Mouse (Mus musculus): ENCODE data around the gene Ext2. TPM values are rescaled to one million over a fixed set of nuclear protein-coding genes. Genes with fewer than 3 reads are reported as not detected.

The Ext2 gene
- polyA plus RNA-seq, 1 experiment from 2014 or later = 70.8 TPM

DNA sequence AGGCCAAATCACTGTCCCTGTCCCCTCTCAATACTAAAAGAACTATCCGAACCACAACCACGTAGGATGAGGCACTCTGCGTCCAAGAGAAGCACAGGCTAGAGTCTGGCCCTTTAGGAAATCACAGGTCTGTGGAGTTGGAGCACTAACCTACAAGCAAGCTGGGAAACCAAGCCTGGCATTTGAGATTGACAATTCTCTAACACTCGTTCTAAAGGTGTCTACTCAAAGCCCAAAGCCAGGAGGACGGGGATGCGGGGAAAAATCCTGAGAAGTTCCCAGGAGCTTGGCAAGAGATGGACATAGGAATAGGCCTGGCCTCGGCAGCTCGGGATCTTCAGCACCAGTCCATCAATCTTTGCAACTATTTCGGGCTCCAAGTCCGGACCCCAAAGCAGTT lies 177.2 kb downstream of the Ext2 start:
- Histone ChIP-seq H3K9me3 (ENCODE audit: control insufficient read depth, low read length) (no peaks in the 10 kb centered on the region), H3K4me3 (ENCODE audit: control insufficient read depth in 1 of 2, insufficient read depth in 1 of 2, low read depth in 1 of 2, low read length in 2 of 2) (no peak overlapping the region)
- WGBS = 38% methylated on average over 10 of the region's 10 CpGs

DNA sequence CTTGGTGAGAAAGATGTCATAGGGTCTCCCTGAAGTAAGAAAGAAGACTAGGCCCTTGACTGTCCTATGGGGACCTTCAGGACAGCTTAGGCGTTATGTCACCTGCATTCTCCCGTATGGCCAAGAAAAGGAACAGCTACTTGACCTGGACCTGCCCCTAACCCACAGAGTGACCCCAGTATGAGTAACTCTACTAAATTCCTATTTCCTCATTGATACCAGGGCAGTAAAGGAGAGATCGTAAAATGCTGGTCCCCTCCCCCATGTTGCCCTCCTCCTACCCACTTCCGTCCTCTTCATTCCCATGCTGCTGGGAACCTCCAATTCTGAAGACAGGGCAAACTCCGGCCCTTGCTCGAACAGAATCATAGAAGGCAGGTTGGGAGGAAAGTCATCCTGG lies 177.6 kb downstream of the Ext2 start:
- H3K4me2 ChIP-seq (ENCODE audit: low read length) = no peak overlapping the region
- no peak for ATAC-seq (ENCODE audit: insufficient number of reproducible peaks, insufficient read depth, low FRiP score, low read depth)
- H3K9ac ChIP-seq (ENCODE audit: low read length) = no peak overlapping the region
- WGBS = 49% methylated on average over 6 of the region's 6 CpGs
- no peaks in the 10 kb centered on the region for H3K36me3 ChIP-seq (ENCODE audit: control insufficient read depth, insufficient read depth, low read length)
- H3K4me1 ChIP-seq (ENCODE audit: control insufficient read depth in 2 of 2, insufficient read depth in 2 of 2, low read length in 2 of 2) = peaks cover 13 to 30% of the 10 kb centered on the region in 2 experiments
- no peak overlapping the region for H3K4me3 ChIP-seq (ENCODE audit: control insufficient read depth in 1 of 2, insufficient read depth in 1 of 2, low read depth in 1 of 2, low read length in 2 of 2)
- no peak overlapping the region for H3K27ac ChIP-seq (replicated peaks in 1 of 2; ENCODE audit: control insufficient read depth in 1 of 2, insufficient read depth in 1 of 2, low read depth in 2 of 2, low read length in 2 of 2)
- no peaks in the 10 kb centered on the region for H3K9me3 ChIP-seq (ENCODE audit: control insufficient read depth, low read length)
- peaks cover 93% of the 10 kb centered on the region for H3K27me3 ChIP-seq (ENCODE audit: control insufficient read depth, insufficient read depth, low read length)

More for the DNA sequence above, 177.2 kb downstream of the Ext2 start:
- no peak overlapping the region for H3K4me2 ChIP-seq (ENCODE audit: low read length)
- H3K9ac ChIP-seq (ENCODE audit: low read length) = no peak overlapping the region
- peaks cover 13 to 30% of the 10 kb centered on the region in 2 experiments for H3K4me1 ChIP-seq (ENCODE audit: control insufficient read depth in 2 of 2, insufficient read depth in 2 of 2, low read length in 2 of 2)
- H3K36me3 ChIP-seq (ENCODE audit: control insufficient read depth, insufficient read depth, low read length) = no peaks in the 10 kb centered on the region
- peaks cover 93% of the 10 kb centered on the region for H3K27me3 ChIP-seq (ENCODE audit: control insufficient read depth, insufficient read depth, low read length)
- ATAC-seq (ENCODE audit: insufficient number of reproducible peaks, insufficient read depth, low FRiP score, low read depth) = no peak
- H3K27ac ChIP-seq (replicated peaks in 1 of 2; ENCODE audit: control insufficient read depth in 1 of 2, insufficient read depth in 1 of 2, low read depth in 2 of 2, low read length in 2 of 2) = no peak overlapping the region

DNA sequence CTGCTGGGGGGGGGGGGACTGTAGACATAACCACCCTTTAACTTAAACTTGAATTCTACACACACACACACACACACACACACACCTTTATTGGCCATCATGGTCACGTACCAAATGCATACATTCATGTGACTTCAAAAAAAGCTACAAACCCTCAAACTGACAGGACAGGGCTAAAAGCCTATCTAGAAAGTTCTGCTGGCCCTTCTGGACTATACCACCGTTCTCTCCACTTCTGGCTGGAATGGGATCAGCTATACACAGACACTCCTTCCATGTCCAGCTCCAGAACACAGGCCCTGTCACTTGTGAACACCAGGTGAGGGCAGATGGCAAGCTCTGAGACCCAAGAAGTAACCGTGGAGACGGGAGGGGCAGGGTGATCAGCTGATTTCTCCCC lies 178.1 kb downstream of the Ext2 start:
- no peak for ATAC-seq (ENCODE audit: insufficient number of reproducible peaks, insufficient read depth, low FRiP score, low read depth)
- Histone ChIP-seq H3K4me1 (ENCODE audit: control insufficient read depth in 2 of 2, insufficient read depth in 2 of 2, low read length in 2 of 2) (peaks cover 13 to 30% of the 10 kb centered on the region in 2 experiments), H3K36me3 (ENCODE audit: control insufficient read depth, insufficient read depth, low read length) (no peaks in the 10 kb centered on the region), H3K4me2 (ENCODE audit: low read length) (no peak overlapping the region), H3K4me3 (ENCODE audit: control insufficient read depth in 1 of 2, insufficient read depth in 1 of 2, low read depth in 1 of 2, low read length in 2 of 2) (no peak overlapping the region), H3K27ac (replicated peaks in 1 of 2; ENCODE audit: control insufficient read depth in 1 of 2, insufficient read depth in 1 of 2, low read depth in 2 of 2, low read length in 2 of 2) (no peak overlapping the region), H3K9me3 (ENCODE audit: control insufficient read depth, low read length) (no peaks in the 10 kb centered on the region), H3K27me3 (ENCODE audit: control insufficient read depth, insufficient read depth, low read length) (peaks cover 93% of the 10 kb centered on the region), H3K9ac (ENCODE audit: low read length) (no peak overlapping the region)
- 61% methylated on average over 4 of the region's 4 CpGs for WGBS

DNA sequence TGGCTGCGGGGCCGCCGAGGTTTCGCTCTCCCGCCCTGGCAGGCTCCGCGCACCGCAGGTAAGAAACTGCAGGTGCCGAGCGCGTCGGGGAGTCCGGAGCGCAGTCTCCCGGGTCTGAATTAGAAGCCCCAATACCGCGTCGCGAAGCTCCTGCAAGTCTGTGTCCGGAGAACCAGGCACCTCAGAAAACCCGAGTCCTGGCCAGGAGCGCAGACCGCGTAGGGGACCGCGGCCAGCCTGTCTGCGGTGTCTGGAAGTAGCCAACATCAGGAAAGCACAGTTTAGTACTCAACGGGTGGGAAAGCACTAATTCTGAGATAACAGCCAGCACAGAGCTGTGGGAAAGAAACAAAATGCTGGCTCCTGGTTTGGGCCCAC lies 179.0 kb downstream of the Ext2 start:
- Histone ChIP-seq H3K9ac (ENCODE audit: low read length) (no peak overlapping the region), H3K27me3 (ENCODE audit: control insufficient read depth, insufficient read depth, low read length) (peaks cover 91% of the 10 kb centered on the region), H3K9me3 (ENCODE audit: control insufficient read depth, low read length) (no peaks in the 10 kb centered on the region), H3K4me2 (ENCODE audit: low read length) (peak overlapping the region; percentile 96), H3K4me3 (ENCODE audit: control insufficient read depth in 1 of 2, insufficient read depth in 1 of 2, low read depth in 1 of 2, low read length in 2 of 2) (peak overlapping the region; percentile 49 to 52), H3K4me1 (ENCODE audit: control insufficient read depth in 2 of 2, insufficient read depth in 2 of 2, low read length in 2 of 2) (peaks cover 13 to 30% of the 10 kb centered on the region in 2 experiments), H3K27ac (replicated peaks in 1 of 2; ENCODE audit: control insufficient read depth in 1 of 2, insufficient read depth in 1 of 2, low read depth in 2 of 2, low read length in 2 of 2) (no peak overlapping the region), H3K36me3 (ENCODE audit: control insufficient read depth, insufficient read depth, low read length) (no peaks in the 10 kb centered on the region)
- ATAC-seq (ENCODE audit: insufficient number of reproducible peaks, insufficient read depth, low FRiP score, low read depth) = no peak
- WGBS = 4% methylated on average over 28 of the region's 28 CpGs

DNA sequence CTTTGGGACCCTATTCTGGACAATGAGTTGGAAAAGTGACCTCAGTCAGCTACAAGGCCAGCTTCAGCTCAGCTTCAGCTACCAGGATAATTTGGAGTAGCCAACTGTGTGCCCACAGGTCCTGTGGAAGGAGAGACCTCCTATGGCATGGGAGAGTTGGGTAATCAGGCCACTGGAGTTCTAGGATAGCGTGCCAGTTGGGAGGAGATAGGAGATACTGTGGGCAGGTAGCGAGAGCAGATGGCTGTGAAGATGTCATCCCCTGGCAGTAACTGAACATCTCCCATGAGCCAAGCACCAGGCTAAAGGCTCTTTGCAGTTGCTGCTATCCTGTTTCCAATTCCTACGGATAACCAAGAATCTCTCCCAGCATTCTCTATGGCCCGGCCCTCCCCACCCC lies 187.8 kb downstream of the Ext2 start:
- no peak for ATAC-seq (ENCODE audit: insufficient number of reproducible peaks, insufficient read depth, low FRiP score, low read depth)
- Histone ChIP-seq H3K9ac (ENCODE audit: low read length) (no peak overlapping the region), H3K4me2 (ENCODE audit: low read length) (no peak overlapping the region), H3K4me3 (ENCODE audit: control insufficient read depth in 1 of 2, insufficient read depth in 1 of 2, low read depth in 1 of 2, low read length in 2 of 2) (no peak overlapping the region), H3K27me3 (ENCODE audit: control insufficient read depth, insufficient read depth, low read length) (peaks cover 67% of the 10 kb centered on the region), H3K27ac (replicated peaks in 1 of 2; ENCODE audit: control insufficient read depth in 1 of 2, insufficient read depth in 1 of 2, low read depth in 2 of 2, low read length in 2 of 2) (no peak overlapping the region), H3K4me1 (ENCODE audit: control insufficient read depth in 2 of 2, insufficient read depth in 2 of 2, low read length in 2 of 2) (peaks cover 3 to 8% of the 10 kb centered on the region in 2 experiments), H3K36me3 (ENCODE audit: control insufficient read depth, insufficient read depth, low read length) (no peaks in the 10 kb centered on the region), H3K9me3 (ENCODE audit: control insufficient read depth, low read length) (no peaks in the 10 kb centered on the region)
- WGBS = 81% methylated on average over 4 of the region's 4 CpGs

DNA sequence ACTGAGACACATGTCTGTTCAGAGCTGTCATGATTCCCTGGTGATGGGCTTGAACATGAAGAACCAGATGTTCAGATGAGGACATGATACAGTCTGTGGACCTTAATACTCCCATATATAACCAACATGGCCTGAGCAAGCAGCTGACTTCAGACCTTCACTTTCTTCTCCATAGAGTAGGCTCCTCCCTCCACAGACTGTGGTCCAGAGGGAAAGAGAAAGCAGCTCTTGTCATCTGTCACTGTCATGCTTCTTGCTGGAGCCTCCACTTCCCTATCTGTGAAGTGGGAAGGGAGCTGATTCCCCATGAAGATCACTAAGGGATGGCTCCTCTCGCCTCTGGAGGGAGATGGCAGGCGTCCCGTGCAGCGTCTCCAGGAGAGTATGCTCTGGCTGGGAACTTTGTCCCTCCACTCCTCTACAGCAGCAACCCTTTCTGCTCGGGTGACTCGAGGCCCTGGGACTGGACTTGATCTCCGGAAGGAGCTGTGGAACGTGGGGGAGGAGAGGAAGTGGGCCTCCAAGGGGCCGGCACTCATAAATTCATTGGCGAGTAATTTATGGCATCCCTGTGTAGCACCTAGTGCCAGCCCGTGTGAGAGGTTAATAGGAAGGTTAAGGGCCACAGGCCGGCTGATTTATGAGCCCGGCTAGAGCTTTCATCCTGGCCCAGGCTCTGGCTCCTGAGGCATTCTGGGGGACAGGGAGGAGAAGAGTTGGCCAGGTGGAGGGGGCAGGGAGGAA lies 197.5 kb downstream of the Ext2 start:
- ATAC-seq (ENCODE audit: insufficient number of reproducible peaks, insufficient read depth, low FRiP score, low read depth) = no peak
- no peaks in the 10 kb centered on the region for H3K9me3 ChIP-seq (ENCODE audit: control insufficient read depth, low read length)
- no peak overlapping the region for H3K4me2 ChIP-seq (ENCODE audit: low read length)
- peaks cover 8% of the 10 kb centered on the region for H3K27me3 ChIP-seq (ENCODE audit: control insufficient read depth, insufficient read depth, low read length)
- H3K9ac ChIP-seq (ENCODE audit: low read length) = no peak overlapping the region
- no peak overlapping the region for H3K27ac ChIP-seq (replicated peaks in 1 of 2; ENCODE audit: control insufficient read depth in 1 of 2, insufficient read depth in 1 of 2, low read depth in 2 of 2, low read length in 2 of 2)
- H3K36me3 ChIP-seq (ENCODE audit: control insufficient read depth, insufficient read depth, low read length) = no peaks in the 10 kb centered on the region
- 63% methylated on average over 13 of the region's 13 CpGs for WGBS
- H3K4me3 ChIP-seq (ENCODE audit: control insufficient read depth in 1 of 2, insufficient read depth in 1 of 2, low read depth in 1 of 2, low read length in 2 of 2) = no peak overlapping the region
- peaks cover 0 to under 1% of the 10 kb centered on the region in 2 experiments; a peak in 2 of 4 replicates for H3K4me1 ChIP-seq (ENCODE audit: control insufficient read depth in 2 of 2, insufficient read depth in 2 of 2, low read length in 2 of 2)

DNA sequence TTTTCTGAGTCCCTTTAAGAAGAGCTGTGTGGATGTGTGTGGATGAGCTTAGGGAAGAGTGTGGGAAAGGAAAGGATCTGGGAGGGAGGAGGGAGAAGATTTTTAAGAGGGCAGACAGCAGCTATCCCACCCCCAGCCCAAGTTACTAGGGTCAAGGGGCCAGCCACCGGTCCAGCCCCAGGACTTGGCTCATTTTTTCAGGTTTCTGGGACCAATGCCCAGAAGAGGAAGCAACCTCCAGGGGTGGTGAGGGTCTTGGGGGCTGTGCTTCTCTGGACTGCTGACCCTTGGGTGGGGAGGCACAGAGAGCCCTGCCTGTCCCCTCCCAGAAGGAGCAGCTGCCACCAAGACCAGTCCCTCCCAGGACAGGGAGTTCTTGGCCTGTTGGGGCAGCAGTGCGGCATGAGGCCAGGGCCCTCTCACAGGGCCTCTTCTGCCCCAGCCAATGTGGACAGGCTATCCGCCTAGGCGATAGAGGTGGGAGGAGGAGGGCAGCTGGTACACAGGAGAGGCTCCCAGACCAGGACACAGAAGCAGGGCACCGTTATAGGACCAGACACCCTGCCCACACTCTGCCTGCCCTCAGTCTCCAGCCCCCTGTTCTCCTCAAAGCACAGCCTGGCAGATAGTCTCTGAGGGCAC lies 203.0 kb downstream of the Ext2 start:
- Histone ChIP-seq H3K4me1 (ENCODE audit: control insufficient read depth in 2 of 2, insufficient read depth in 2 of 2, low read length in 2 of 2) (peaks cover 4 to 12% of the 10 kb centered on the region in 2 experiments; a peak in 3 of 4 replicates), H3K27me3 (ENCODE audit: control insufficient read depth, insufficient read depth, low read length) (no peaks in the 10 kb centered on the region), H3K9ac (ENCODE audit: low read length) (no peak overlapping the region), H3K27ac (replicated peaks in 1 of 2; ENCODE audit: control insufficient read depth in 1 of 2, insufficient read depth in 1 of 2, low read depth in 2 of 2, low read length in 2 of 2) (no peak overlapping the region), H3K9me3 (ENCODE audit: control insufficient read depth, low read length) (no peaks in the 10 kb centered on the region), H3K36me3 (ENCODE audit: control insufficient read depth, insufficient read depth, low read length) (no peaks in the 10 kb centered on the region), H3K4me2 (ENCODE audit: low read length) (no peak overlapping the region), H3K4me3 (ENCODE audit: control insufficient read depth in 1 of 2, insufficient read depth in 1 of 2, low read depth in 1 of 2, low read length in 2 of 2) (no peak overlapping the region)
- 41% methylated on average over 5 of the region's 5 CpGs for WGBS
- ATAC-seq (ENCODE audit: insufficient number of reproducible peaks, insufficient read depth, low FRiP score, low read depth) = no peak
